Mouse (Mus musculus): ENCODE results near the gene Mfap1a.
"Not testable (repeated sequence)": the region's sequence is repeated elsewhere in the genome, so short reads cannot be mapped to it uniquely, and the experiment has no call there.

Mfap1a gene

DNA sequence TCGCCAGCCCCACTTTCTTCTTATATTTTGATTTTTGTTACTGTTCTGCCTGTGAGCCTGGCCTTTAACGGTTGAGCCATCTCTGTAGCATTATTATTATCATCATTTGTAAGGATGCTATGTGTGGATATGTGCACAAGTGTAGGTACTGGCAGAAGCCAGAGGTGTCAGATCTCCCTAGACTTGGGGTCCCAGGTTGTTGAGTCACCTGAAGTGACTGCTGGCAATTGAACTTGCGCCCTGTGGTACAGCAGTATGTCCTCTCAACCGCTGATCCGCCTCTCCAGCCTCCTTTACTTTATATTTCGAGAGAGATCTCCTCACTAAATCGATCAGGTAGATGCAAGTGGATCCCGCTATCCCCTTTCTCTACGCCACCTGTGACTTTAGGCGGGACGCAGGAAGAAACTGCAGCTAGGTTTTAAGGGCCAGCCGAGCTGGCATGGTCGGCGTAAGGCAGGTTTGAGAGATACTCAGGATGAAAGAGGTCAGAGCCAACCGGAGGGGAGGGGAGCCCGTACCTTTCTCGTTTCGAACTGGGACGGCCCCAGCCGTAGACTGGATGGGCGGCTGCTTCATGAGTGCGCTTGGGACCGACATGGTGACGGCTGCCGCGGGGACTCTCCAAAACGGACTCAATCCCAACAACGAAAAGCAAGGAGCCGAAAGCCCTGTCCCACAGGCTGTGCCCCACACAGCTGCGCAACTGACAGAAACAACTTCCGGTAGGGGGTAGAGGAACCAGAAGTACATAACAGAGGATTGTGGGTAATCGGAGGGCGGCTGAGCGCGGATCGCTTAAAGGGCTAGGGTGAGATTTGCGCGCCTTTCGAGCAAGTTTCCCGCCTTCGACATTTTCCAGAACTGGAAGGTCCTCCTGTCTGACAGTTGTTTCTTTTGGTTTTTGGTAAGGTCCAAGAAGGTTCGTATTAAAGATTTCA lies at the start of gene Mfap1a, which contains the start of gene Wdr76:
Mfap1a (minus strand) TSS at position 724 of the 941 bp plus-strand sequence.
Wdr76 (plus strand) TSS at position 782 of the 941 bp plus-strand sequence.
- peak; percentile 85 for DNase-seq

DNA sequence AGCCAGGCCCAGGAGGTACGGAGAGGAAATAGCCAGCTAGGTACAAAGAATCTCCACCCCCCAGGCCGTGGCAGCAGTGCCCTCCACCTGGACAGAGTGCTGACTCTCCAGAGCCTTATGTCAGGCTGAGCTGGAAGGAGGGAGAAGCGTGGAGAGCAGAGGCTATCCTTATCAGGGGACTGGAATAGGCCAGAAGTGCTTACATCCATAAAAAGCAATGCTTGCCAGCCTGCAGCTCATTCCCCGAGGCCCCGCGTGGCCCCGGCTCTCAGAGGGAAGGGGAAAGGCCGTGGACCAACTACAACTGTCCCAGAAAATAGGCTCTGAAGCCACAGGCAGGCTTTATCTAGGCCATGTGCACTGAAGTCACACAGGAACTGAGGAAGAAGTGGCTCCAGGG lies 44.8 kb upstream of the Mfap1a start:
- DNase-seq = no peak

DNA sequence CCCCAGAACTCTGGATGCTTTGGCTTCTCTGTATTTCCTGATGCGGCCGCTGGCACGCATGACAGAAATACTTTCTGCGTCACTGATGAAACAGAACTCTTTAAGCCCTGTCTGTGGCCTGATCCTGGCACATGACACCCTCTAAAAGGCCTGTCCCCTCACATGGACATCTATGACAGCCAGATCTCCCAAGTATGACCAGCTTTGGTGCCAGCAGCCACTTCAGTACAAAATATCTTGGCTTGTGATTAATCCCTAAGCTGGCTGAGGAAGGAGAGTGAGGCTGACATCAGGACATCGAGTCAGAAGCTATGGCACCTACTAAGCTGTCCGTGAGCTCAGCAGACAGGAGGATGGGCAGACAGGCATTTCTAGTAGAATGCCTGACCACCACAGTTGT lies 43.2 kb upstream of the Mfap1a start:
- DNase-seq = no peak

- no peak for DNase-seq
Measured at GRCm38 (mm10) chr2:121544829-121545228, 38.4 kb upstream of the Mfap1a start.

DNA sequence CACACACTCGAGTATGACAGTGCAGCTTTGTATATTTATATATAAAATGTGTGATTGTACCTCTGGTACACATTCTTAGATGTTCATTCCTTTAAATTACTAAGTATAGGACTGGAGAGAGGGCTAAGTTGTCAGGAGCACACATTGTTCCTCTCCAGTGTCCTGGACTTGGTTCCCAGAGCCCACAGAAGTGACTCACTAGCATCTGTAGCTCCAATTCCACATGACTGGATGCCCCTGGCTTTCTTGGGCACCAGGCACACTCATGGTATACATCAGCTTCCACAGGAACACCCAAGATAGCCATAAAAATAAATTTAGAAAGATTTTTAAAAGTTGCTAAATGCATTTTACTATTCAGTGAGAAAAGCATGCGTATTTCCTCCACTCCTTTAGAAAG lies 18.6 kb upstream of the Mfap1a start:
- DNase-seq = no peak

GRCm38 (mm10) chr2:121522830-121523229 lies 16.4 kb upstream of the Mfap1a start:
- not testable (repeated sequence) for DNase-seq

DNA sequence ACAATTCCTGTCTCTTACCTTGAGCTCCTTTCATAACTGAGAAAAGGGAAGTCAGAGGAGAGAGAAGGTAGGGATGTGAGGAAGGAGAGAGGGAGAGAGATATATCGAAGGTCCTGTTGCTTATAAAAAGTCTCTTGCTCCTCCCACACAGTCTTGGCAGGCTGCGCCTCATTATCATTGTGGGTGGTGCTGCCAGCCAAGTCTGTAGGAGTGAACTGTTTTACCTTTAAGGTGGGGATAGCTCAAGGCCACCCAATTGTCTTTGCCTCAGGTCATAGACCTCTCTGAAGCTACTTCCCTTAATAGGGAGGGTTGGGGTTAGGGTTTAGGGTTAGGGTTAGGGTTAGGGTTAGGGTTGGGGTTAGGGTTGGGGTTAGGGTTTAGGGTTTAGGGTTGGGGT lies 15.5 kb upstream of the Mfap1a start:
- no peak for DNase-seq

GRCm38 (mm10) chr2:121518711-121519110 lies 12.2 kb upstream of the Mfap1a start:
- not testable (repeated sequence) for DNase-seq

DNA sequence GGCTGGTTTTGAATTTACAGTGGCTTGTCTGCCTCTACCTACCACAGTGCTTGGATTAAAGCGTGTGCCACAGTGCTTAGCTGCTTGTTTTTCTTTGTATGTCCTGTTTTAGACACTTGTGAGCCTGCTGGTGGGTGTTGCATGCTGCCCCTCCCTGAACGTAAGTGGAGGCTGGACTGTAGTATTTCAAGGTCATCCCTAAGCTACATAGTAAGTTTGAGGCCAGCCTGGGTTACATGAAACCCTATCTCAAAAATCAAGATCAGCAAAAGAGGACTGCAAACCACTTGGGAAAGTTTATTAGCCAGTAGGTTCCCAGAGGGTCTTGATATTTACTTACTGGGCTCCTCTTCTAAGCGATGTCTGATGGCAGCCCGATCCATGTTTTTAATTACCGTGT lies 11.6 kb upstream of the Mfap1a start:
- DNase-seq = no peak

- no peak for DNase-seq
Measured at GRCm38 (mm10) chr2:121514211-121514610, 7.7 kb upstream of the Mfap1a start.

GRCm38 (mm10) chr2:121512991-121513765 lies 6.7 kb upstream of the Mfap1a start:
- DNase-seq = not testable (repeated sequence)

DNA sequence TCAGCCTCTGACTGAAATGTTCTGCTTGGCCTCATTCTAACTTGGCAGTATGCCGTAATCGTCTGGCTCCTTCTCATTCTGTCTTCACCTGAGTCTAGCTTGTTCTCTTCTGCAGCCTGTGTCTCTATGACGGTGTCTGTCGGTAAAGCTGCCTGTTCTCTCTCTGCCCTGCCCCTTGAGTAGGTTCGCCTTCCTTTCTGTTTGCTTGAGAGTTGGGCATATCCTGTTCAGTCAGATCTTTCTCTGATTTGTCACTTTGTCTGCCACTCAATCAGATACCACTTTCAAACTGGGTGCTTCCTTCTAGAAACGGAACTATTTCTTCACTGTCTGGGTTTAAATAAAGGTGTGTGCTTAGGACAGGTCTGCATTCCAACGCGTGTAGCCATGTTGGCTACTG lies 4.9 kb upstream of the Mfap1a start:
- no peak for DNase-seq

GRCm38 (mm10) chr2:121509584-121509983 lies 3.1 kb upstream of the Mfap1a start:
- peak; percentile 66 for DNase-seq

DNA sequence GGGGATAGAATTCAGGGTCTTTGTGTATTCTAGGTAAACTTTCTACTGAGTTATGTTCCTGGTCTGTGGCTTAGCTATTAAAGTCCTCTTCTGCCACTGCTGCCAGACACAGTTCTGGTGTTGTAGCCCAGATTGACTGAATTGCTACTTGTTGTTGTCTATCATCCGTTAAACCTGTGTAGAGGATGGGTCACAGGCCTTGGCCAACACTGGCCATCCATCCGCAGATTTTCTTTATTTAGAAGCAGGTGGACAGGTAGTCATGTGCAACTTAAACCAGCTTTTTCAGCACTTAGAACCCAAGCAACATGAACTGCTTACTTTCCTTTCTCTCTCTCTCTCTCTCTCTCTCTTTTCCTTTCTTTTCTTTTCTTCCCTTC lies 1.5 kb upstream of the Mfap1a start:
- DNase-seq = no peak

DNA sequence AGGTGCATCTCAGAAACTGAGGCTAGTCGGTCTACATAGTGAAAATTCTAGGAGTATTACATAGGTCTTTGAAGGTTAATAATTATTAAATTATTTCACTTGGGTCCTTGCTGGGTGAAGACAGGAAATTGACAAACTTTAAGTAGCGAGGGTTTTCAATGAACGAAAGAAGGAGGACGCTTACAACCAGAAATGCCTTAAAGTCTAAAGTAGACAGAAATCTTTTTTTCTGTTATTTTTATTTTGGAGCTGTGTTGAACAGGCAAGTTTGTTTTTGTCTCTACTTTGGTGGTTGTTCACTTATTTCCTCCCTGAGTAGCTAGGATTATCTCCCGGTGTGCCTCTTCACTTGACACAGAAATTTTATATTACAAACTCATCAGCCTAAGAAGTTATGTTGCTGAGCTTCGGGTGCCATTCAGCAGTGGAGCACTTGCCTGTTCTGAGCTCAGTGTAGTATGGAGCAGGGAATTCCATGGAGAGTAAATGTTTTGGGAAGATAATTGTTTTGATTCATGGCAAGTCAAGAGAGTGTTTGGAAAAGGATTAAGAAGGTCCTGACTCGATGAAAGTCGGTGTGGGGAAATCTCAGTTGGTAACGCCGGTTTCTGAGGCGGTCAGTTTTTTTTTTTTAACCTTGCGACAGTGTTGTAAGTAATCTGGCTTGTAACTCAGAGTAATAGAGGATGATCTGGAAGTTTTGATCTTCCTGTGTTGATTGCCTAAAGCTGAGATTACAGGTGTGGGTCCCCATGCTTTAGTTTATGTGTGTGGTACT lies 897 bp upstream of the Mfap1a start:
- no peak for DNase-seq

GRCm38 (mm10) chr2:121501550-121501949 lies 4.9 kb downstream of the Mfap1a start:
- DNase-seq = not testable (repeated sequence)

GRCm38 (mm10) chr2:121484403-121484802 lies 22.1 kb downstream of the Mfap1a start:
- not testable (repeated sequence) for DNase-seq

DNA sequence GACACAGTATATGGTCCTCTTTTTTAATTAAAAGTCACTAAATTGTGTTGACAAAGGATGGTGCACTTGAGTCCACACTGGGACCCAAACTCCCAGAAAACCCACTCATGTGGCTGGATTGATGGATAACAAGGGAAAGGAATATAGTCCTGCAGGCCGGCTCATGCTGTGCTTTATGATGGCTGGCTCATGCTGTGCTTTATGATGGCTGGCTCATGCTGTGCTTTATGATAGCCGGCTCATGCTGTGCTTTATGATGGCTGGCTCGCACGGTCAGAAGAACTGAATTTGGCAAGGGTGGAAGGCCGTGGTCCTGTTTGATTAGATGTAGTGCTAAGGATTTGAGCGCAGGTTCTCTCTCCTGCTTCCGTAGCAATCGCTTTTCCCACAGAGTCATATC lies 22.9 kb downstream of the Mfap1a start:
- DNase-seq = no peak

- DNase-seq = not testable (repeated sequence)
Measured at GRCm38 (mm10) chr2:121480916-121481315, 25.5 kb downstream of the Mfap1a start.

DNA sequence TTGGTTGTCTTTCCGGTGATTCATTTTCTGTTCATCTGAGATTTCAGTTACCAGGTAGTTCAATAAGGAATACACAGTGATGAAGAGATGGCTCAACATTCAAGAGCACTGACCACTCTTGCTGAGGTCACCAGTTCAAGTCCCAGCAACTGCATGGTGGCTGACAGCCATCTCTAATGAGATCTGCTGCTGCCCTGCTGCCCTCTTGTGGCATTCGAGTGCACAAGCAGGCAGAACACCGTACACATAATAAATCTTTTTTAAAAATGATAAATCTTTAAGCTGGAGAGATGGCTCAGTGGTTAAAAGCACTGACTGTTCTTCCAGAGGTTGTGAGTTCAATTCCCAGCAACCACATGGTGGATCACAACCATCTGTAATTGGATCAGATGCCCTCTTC lies 26.0 kb downstream of the Mfap1a start:
- no peak for DNase-seq

DNA sequence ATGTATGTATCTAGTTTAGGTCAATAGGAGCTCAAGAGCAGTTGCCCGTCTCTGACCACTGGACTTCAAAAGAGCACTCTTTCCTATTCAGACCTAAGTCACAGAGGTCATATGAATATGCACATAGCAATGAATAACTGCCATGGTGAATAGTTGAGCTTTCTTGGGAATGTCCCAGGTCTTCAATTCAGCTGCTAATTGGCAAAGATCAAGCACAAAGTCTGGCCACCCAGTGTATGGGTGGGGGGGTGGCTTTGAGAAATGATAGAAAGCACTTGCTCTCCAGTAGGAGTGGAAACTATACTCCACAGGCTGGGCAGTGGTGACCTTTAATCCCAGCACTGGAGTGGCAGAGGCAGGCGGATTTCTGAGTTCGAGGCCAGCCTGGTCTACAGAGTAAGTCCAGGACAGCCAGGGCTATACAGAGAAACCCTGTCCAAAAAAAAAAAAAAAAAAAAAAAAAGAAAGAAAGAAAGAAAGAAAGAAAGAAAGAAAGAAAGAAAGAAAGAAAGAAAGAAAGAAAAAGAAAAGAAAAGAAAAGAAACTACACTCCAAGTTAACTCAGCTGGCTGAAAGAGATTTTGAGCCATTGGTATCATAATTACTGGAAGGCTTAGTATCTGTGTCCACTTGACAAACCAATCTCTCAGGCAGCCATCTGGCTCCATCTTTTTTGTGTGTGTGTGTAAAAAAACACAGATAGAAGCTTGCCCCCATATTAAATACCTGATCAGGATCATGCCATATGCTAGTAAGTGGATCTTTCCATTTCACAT lies 28.8 kb downstream of the Mfap1a start:
- no peak for DNase-seq

- not testable (repeated sequence) for DNase-seq
Measured at GRCm38 (mm10) chr2:121475306-121475705, 31.2 kb downstream of the Mfap1a start.

All from kidney, adult 11 months (tissue).